Mouse (Mus musculus) spleen, adult 2 months (tissue): ENCODE measurements at regions not wholly inside any gene's neighbourhood (a gene's known extent, or its start where the extent isn't known, plus 50 kb on each side); places are given as distances from the start of the nearest gene placed in this dataset.

ENCODE experiments used
- DNase-seq, 2 experiments: peaks; one replicate each; pipeline versions ENCODE4 v3.0.0 to v3.0.0-alpha.2; 2012 to 2021; ENCODE audit warnings: low spot score in 2 of 2, low read depth in 1 of 2
- H3K27ac ChIP-seq: fragments of 200-500 bp; 2 replicates; pipeline ENCODE4 v1.5.1; 2012; ENCODE audit warnings: low read length, inconsistent platforms; ENCODE audit not compliant: insufficient read depth
- H3K27me3 ChIP-seq: fragments of 200-500 bp; 2 replicates; pipeline ENCODE4 v1.6.1; 2012; ENCODE audit warnings: mild to moderate bottlenecking, moderate library complexity, low read length, inconsistent platforms; ENCODE audit not compliant: control insufficient read depth, insufficient read depth
- H3K36me3 ChIP-seq: fragments of 200-500 bp; 2 replicates; pipeline ENCODE4 v1.6.1; 2012; ENCODE audit warnings: mild to moderate bottlenecking, low read length, inconsistent platforms; ENCODE audit not compliant: control insufficient read depth, insufficient read depth
- H3K4me1 ChIP-seq: fragments of 200-500 bp; 2 replicates; pipeline ENCODE4 v1.6.1; 2011; ENCODE audit warnings: inconsistent platforms; ENCODE audit not compliant: control insufficient read depth, insufficient read depth, insufficient read length
- H3K4me3 ChIP-seq: fragments of 200-500 bp; 2 replicates; pipeline ENCODE4 v1.5.1; 2011; ENCODE audit warnings: mild to moderate bottlenecking, inconsistent platforms; ENCODE audit not compliant: insufficient read depth, insufficient read length; ENCODE audit errors: extremely low read depth
- CTCF ChIP-seq: fragments of 200-500 bp; IDR thresholded peaks from 2 replicates; pipeline ENCODE4 v1.5.1; 2011; ENCODE audit warnings: mild to moderate bottlenecking, inconsistent platforms; ENCODE audit not compliant: insufficient read depth, insufficient read length, insufficient replicate concordance; ENCODE audit errors: extremely low read depth
- POLR2A ChIP-seq: fragments of 200-500 bp; IDR thresholded peaks from 2 replicates; pipeline ENCODE4 v1.6.1; 2011; ENCODE audit warnings: low read depth, low read length, inconsistent platforms
- WGBS: fragments of 180-500 bp; shearing (Covaris S2); methylation state at CpG from one replicate; pipeline ENCODE4 v1.1.7; 2018; 5-methylcytosine and 5-hydroxymethylcytosine counted together

DNA sequence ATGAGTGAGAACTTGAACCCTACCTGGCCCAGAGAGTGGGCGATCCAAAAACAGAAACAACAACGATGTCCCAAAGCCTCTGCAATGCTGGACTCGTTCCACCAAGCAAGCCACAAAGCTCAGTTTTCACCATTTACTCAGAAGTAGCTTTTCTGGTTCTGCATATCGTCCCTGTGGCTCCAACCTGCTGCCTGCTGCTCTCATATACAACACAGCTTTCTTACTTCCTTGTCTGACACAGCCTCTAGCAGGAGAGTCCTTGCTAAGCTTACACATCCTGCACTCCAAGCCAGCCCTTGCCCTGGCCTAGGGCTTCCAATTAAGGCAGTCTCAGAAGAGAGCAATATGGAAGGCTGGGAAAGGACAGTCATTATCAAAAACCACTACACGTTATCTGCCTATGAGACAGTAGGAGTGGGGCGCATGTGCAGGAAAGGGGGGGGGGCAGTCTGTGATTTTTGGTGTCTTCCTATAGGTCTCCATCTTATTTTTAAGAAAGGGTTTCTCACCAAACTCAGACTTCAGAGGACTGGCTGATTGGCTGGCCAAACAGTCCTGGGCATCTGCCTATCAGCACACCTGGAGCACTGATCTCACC is 331.3 kb downstream of the Sox9 start:
- no peak for DNase-seq
- Histone ChIP-seq H3K27ac (no peak overlapping the region), H3K27me3 (no peaks in the 10 kb centered on the region), H3K36me3 (no peaks in the 10 kb centered on the region), H3K4me3 (no peak overlapping the region), H3K4me1 (no peaks in the 10 kb centered on the region)
- TF ChIP-seq CTCF (no peak), POLR2A (no peak)
- 72% methylated on average over 6 of the region's 6 CpGs for WGBS

DNA sequence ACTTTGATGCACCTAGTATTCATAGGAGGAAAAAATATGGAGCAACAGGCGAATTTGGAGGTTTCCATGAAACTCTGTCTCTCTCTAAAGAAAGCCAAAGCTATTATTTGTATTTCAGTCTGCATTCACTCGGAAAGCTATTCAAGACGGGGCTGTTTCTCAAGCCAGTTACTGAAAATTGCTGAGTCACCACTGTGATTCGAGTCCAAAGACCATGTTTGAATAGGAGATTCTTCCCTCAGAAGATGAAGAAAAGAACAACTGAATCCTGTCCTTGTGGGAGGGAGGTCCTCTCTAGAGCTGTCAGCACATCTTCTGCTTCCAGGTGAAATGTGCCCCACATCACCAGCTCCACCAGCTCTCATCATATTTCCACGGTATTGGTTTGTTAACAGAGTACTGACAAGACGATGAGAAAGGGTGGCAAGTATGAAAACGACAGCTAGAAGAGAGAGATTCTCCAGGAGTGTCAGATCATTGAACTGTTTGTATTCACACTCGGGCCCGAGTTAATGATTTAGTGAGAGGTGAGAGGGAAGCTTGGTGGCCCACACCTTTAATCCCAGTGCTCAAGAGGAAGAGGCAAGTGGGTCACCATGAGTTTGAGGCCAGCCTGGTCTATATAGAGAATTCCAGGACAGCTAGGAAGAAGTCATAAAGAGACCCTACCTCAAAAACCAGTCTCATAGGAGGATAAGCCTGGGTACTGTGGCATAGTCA is 335.3 kb downstream of the Sox9 start:
- DNase-seq = no peak
- Histone ChIP-seq H3K4me1 (no peaks in the 10 kb centered on the region), H3K27me3 (no peaks in the 10 kb centered on the region), H3K4me3 (no peak overlapping the region), H3K36me3 (no peaks in the 10 kb centered on the region), H3K27ac (no peak overlapping the region)
- TF ChIP-seq CTCF = no peak
- no peak for TF ChIP-seq POLR2A
- 89% methylated on average over 9 of the region's 9 CpGs for WGBS

DNA sequence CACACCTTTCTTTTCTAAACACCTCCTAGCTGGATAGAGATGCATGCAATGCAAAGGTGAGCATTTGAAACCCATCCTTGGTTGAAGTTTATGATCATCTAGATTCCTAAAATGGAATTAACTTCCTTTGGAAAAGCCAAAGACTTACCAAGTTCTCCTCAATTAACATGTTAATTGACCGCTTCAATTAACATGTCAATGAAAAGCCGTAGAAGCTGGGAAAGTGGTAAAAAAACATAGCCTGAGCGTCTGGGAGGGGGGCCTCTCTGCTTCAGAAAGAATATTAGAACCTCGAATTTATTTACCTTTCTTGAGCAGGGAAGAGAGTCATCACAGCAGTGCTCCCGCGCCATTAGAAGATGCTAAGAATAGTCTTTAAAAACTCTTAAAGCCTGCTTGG is 338.5 kb downstream of the Sox9 start:
- H3K4me1 ChIP-seq = no peaks in the 10 kb centered on the region
- TF ChIP-seq CTCF = no peak
- TF ChIP-seq POLR2A = no peak
- WGBS = 82% methylated on average over 6 of the region's 6 CpGs
- H3K36me3 ChIP-seq = no peaks in the 10 kb centered on the region
- H3K27me3 ChIP-seq = no peaks in the 10 kb centered on the region
- no peak for DNase-seq
- H3K4me3 ChIP-seq = no peak overlapping the region
- H3K27ac ChIP-seq = no peak overlapping the region

DNA sequence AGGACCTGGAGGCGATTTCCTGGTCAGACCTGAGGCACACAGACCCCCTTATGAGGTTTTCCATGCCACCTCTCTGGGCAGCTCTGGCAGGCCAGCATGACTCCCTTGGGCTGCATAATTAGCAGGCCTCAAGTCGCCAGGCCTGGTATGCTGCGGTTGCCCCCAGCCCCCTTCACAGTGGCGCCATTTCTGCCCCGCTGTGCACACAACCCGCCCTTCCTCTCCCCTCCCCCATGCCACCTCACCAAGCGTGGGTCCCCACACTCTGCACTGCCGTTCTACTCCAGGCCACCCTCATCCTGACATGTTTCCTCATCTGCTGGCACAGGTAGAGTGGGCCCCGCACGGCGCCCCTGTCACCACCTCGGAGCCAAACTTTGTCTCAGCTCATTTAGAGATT is 339.3 kb downstream of the Sox9 start:
- Histone ChIP-seq H3K4me1 (no peaks in the 10 kb centered on the region), H3K27ac (no peak overlapping the region), H3K4me3 (no peak overlapping the region), H3K27me3 (no peaks in the 10 kb centered on the region), H3K36me3 (no peaks in the 10 kb centered on the region)
- 83% methylated on average over 12 of the region's 12 CpGs for WGBS
- no peak for DNase-seq
- TF ChIP-seq POLR2A (no peak), CTCF (no peak)

DNA sequence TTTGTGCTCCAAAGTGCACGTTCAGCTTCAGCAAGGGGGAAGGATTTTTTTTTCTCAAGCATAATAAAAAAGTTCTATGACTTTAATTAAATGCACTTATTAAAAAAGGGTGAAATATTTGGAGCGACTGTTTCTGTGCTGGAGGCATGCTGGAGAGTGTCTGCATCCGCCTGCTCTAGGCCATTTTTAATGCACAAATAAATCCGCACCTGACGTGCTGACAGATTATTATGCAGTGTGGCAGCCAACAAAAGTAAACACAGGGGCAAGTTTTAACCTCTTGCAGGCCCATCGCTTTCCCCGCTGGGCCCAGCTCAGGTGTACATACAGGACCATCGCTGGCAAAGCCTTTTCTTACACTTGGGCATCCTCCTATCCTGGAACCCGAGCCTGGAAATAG is 340.1 kb downstream of the Sox9 start:
- Histone ChIP-seq H3K4me3 (no peak overlapping the region), H3K27ac (no peak overlapping the region), H3K36me3 (no peaks in the 10 kb centered on the region), H3K27me3 (no peaks in the 10 kb centered on the region), H3K4me1 (no peaks in the 10 kb centered on the region)
- DNase-seq = no peak
- 92% methylated on average over 9 of the region's 9 CpGs for WGBS
- TF ChIP-seq POLR2A (no peak), CTCF (no peak)

DNA sequence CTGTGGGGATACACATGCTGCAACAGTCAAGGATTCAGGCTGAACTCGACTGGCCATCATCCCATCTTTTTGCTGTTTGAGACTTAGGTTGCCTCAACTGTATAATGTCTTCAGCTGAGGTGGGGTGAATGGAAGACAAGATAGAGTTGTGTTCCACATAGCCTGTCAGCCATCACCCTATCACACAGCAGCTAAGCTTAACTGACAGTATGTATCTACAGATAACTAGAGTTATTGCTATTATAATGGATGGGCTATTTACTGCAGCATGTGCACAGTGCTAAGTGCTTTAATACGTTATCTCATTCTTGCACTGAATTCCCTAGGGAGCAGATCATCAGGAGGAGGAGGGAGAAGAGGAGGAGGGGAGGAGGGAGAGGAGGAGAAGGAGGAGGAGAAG is 340.9 kb downstream of the Sox9 start:
- H3K36me3 ChIP-seq = no peaks in the 10 kb centered on the region
- H3K27ac ChIP-seq = no peak overlapping the region
- H3K4me1 ChIP-seq = no peaks in the 10 kb centered on the region
- TF ChIP-seq POLR2A = no peak
- no peak for TF ChIP-seq CTCF
- H3K4me3 ChIP-seq = no peak overlapping the region
- H3K27me3 ChIP-seq = no peaks in the 10 kb centered on the region
- DNase-seq = no peak
- WGBS = 77% methylated on average over 2 of the region's 2 CpGs

DNA sequence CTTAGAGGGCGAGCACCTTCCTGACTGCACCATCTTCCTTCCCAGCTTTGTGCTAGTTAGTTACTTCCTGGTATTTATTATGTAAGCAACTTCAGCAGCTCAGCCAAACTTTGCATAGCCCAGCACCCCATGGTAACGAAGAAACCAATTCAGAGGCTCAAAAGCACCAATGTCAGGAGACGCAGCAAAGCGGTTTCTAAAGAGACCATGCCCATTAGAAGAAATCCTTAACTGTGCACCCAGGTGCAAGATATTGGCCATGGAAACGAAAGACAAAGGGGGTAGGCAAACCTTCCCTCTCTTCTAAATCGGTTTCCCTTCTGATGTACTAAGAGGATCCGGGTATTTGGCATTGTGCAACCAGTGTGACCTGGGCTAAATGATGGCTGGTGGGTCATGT is 343.8 kb downstream of the Sox9 start:
- Histone ChIP-seq H3K4me1 (no peaks in the 10 kb centered on the region), H3K36me3 (no peaks in the 10 kb centered on the region), H3K4me3 (no peak overlapping the region), H3K27ac (no peak overlapping the region), H3K27me3 (no peaks in the 10 kb centered on the region)
- TF ChIP-seq CTCF = no peak
- no peak for TF ChIP-seq POLR2A
- DNase-seq = no peak
- 86% methylated on average over 7 of the region's 7 CpGs for WGBS
